Mouse (Mus musculus) E14TG2a.4 (cell line): ENCODE data around the gene Dock4.

Experiments
- H3K27me3 ChIP-seq: 2 replicates; pipeline ENCODE4 v1.6.1; 2014; ENCODE audit warnings: low read length, control low read depth; ENCODE audit not compliant: insufficient read depth
- H3K36me3 ChIP-seq: 2 replicates; pipeline ENCODE4 v1.6.1; 2014; ENCODE audit warnings: low read length, control low read depth; ENCODE audit not compliant: insufficient read depth
- H3K4me1 ChIP-seq: replicated peaks from 2 replicates; pipeline ENCODE4 v1.6.1; 2014; ENCODE audit warnings: low read depth, low read length, control low read depth
- H3K4me3 ChIP-seq: replicated peaks from 2 replicates; pipeline ENCODE4 v1.5.1; 2014; ENCODE audit warnings: mild to moderate bottlenecking, low read length
- H3K9me3 ChIP-seq: 2 replicates; pipeline ENCODE4 v1.6.1; 2014; ENCODE audit warnings: low read length, control low read depth
- CTCF ChIP-seq: conservative IDR thresholded peaks from 2 replicates; pipeline ENCODE4 v1.5.1; 2014; ENCODE audit warnings: low read length
- NANOG ChIP-seq: IDR thresholded peaks from 2 replicates; pipeline ENCODE4 v1.6.1; 2014; ENCODE audit warnings: borderline replicate concordance, low read length, mixed read lengths
- POU5F1 ChIP-seq: IDR thresholded peaks from 2 replicates; pipeline ENCODE4 v1.6.1; 2014; ENCODE audit warnings: low read length, borderline replicate concordance

Dock4 gene

DNA sequence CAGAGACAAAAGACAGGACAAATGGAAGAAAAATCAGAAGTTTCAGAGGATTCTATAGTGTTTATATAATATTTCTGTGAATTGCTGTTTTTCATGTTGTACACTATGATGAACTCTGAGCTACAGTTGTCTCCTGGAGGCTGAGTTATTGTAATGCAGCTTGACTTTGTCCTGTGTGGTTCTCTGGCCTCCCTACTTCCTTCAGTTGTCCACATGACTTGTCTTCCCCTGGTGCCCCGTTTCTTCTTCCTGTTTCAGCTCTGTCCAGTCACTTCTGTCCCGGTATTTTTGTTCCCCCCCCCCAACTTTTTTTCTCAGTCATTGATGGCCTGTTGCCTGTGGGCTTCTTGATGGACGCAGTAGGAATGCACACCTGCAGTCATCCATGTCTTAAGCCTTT lies 112.8 kb downstream of the Dock4 start:
- no peak overlapping the region for H3K4me3 ChIP-seq
- H3K4me1 ChIP-seq, result no peaks in the 10 kb centered on the region
- TF ChIP-seq CTCF, result no peak
- no peak for TF ChIP-seq POU5F1

DNA sequence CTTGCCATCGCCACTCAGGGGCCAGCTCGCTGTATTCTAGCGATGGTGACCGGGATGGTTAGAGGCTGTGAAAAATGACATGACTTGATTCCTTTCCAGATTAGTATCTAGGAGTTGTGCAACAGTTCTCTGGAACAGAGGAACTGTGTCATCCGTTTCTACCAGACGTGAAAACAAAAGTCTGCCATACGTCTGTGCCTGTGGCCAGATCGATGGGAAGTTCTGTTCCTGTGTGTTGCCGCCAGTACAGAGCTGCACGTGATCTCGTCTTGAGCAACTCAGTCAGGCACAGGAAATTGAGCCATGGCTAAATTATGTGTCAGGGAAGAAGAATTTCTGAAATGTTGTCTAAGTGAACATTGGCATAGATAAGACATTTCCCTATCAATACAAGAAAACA lies 113.4 kb downstream of the Dock4 start:
- Histone ChIP-seq H3K9me3 (no peaks in the 10 kb centered on the region), H3K27me3 (no peaks in the 10 kb centered on the region)
- TF ChIP-seq POU5F1 (no peak), CTCF (no peak), NANOG (no peak)

More for the DNA sequence above, 112.8 kb downstream of the Dock4 start:
- Histone ChIP-seq H3K36me3 (no peaks in the 10 kb centered on the region), H3K9me3 (no peaks in the 10 kb centered on the region), H3K27me3 (no peaks in the 10 kb centered on the region)

DNA sequence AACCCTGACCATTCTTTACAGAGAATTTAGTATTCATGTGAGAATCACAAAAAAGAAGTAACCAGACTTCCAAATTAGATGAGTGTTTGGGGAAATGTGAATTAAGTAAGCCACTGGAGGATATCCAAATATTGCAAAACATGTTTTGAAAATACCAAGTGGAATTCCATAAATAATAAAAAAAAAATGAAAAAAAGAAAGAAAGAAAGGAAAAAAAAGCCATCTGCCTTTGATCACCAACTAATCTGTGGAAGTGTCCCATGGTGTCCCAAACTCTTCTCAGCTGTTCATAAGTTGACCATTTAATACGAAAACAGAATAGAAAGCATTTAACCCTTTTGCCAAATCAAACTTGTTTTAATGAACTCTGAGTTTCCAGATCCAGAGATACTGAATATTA lies 118.0 kb downstream of the Dock4 start:
- no peaks in the 10 kb centered on the region for H3K27me3 ChIP-seq
- no peaks in the 10 kb centered on the region for H3K4me1 ChIP-seq
- H3K4me3 ChIP-seq, result no peak overlapping the region
- H3K9me3 ChIP-seq, result no peaks in the 10 kb centered on the region
- no peak for TF ChIP-seq CTCF
- no peak for TF ChIP-seq POU5F1
- TF ChIP-seq NANOG, result no peak
- H3K36me3 ChIP-seq, result no peaks in the 10 kb centered on the region

More for the DNA sequence above, 113.4 kb downstream of the Dock4 start:
- no peaks in the 10 kb centered on the region for H3K36me3 ChIP-seq
- no peaks in the 10 kb centered on the region for H3K4me1 ChIP-seq
- no peak overlapping the region for H3K4me3 ChIP-seq

DNA sequence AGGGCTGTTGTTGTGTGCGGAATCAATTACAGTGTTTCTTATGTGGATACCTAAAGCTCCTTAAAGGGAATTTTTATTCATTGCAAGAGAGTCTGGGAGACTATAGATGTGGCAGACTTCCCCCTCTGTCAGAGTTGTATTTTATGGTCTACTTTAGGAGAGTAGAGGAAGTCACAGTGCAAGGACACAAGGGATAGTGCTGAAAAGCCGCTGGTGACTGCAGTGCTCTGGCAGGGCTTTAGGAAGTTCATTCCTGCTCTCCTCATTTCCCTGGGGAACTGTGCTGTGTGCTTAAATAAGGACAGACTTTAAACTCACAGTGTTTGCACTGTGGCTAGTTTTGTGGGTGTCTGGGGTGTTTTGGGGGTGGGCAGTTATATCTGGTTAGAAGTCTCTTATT lies 118.5 kb downstream of the Dock4 start:
- H3K36me3 ChIP-seq, result no peaks in the 10 kb centered on the region
- H3K27me3 ChIP-seq, result no peaks in the 10 kb centered on the region
- no peak for TF ChIP-seq NANOG
- no peak for TF ChIP-seq POU5F1
- no peak for TF ChIP-seq CTCF
- H3K9me3 ChIP-seq, result no peaks in the 10 kb centered on the region
- H3K4me3 ChIP-seq, result no peak overlapping the region
- H3K4me1 ChIP-seq, result no peaks in the 10 kb centered on the region

DNA sequence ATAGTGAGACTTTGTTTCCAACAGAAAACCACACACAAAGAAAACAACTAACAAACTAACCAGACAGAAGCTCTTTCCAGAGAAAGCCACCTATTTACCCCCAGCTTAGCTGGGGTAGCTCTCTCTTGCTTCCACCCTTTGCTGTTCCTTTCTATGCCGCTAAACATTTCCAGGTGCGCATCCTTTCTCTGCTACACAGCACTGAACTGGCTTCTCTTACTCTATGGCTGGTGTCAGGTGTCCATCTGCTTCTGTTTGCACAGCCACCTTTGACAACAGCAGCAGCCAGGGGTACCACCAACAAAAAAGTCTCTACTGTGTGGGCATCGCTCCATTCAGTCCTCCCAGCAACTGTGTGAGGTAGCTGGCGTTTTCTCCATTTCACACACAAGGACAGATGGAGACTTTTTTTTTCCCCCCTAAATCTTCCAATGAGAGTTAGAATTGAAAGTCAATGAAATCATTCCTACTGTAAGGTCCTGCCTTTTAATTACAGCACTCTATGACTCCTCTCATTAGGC lies 122.7 kb downstream of the Dock4 start:
- no peaks in the 10 kb centered on the region for H3K36me3 ChIP-seq
- H3K4me3 ChIP-seq, result no peak overlapping the region
- no peaks in the 10 kb centered on the region; the same call in 1 of the 2 replicates for H3K4me1 ChIP-seq
- H3K27me3 ChIP-seq, result no peaks in the 10 kb centered on the region
- no peaks in the 10 kb centered on the region for H3K9me3 ChIP-seq
- TF ChIP-seq NANOG (no peak), POU5F1 (no peak), CTCF (no peak)

DNA sequence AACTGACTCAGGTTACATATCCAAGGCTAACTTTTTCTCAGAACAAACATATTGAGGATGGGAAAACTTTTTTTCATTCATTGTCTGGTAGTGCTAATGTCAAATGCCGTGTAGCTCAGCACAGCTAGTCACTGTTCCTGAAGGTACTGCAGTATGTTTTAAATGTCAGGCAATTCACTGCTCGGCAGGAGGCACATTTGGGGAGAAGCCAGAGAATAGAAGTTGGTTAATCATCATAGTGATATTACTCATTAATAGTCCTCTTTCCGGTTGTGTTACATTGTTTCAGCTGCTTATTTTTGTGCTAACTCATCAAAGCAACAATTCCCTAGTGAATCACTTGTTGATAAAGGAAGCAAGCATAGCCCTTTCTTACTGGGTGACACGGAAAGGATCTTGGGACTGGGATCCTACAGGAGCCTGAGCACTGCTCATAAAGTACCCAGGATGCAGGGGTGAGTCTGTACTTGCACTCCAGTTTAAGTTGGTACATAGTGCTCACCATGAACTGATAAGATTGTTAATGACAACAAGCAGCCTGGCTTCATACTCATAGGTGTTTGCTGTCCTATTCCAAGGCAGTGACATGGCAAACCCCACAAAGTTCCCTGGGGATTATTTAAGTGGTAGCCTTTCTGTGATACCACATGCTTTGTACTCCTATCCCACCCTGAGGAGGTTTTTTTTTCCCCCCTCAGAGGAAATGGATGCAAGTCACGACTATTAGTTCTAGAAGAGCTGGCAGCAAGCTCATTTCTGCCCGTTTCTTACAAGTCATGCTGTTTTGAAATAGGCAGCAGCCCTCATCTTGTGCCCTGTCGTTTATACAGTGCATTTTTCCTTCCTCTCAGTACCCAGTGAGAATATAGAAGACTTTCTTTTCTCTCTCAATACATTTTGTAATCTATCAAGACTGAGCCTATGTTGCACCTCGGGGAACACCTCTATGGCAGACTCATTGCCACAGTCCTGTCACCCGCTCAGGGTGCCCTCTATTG lies 123.5 kb downstream of the Dock4 start:
- no peaks in the 10 kb centered on the region for H3K9me3 ChIP-seq

DNA sequence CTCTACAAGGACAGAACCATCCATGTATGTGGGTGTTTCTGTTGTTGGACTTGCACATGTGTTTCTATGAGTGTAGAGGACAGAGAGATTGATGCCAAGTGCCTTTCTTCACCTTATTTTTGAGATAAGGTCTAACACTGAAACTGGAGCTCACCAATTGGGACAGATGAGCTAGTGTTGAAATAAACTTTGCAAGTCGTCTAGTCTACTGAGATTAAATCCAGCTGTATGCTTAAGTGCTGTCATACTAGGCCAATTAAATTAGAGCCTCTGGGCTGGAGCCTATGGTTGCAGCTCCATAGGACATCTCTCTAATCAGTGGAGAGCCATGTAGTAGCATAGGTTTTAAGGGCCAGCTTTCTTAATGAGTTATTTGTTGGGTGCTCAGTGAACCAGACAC lies 124.5 kb downstream of the Dock4 start:
- Histone ChIP-seq H3K36me3 (no peaks in the 10 kb centered on the region), H3K9me3 (no peaks in the 10 kb centered on the region), H3K4me1 (no peaks in the 10 kb centered on the region; the same call in 1 of the 2 replicates), H3K27me3 (no peaks in the 10 kb centered on the region), H3K4me3 (no peak overlapping the region)
- TF ChIP-seq CTCF, result no peak
- no peak for TF ChIP-seq POU5F1
- TF ChIP-seq NANOG, result no peak

More for the DNA sequence above, 123.5 kb downstream of the Dock4 start:
- TF ChIP-seq NANOG (no peak), CTCF (no peak), POU5F1 (no peak)
- no peaks in the 10 kb centered on the region for H3K36me3 ChIP-seq
- H3K27me3 ChIP-seq, result no peaks in the 10 kb centered on the region
- H3K4me1 ChIP-seq, result no peaks in the 10 kb centered on the region; the same call in 1 of the 2 replicates
- no peak overlapping the region for H3K4me3 ChIP-seq

DNA sequence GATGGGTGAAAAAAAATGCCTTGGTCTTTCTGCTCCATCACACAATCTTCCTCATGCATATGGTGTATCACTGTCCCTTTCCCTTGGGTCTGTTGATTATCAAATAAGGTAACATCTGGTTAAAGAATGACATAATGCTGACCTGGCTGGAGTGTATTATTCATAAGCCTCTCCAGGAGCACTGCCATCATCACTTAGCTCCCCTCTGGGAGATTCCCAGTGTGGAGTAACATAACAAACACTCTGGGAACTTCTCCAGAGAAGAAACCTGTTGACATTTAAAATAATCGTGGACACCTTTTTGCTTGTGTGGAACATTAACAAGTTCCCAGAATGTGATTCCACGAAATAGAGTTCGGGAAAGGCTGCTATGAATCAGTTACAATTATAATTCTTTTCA lies 128.3 kb downstream of the Dock4 start:
- H3K27me3 ChIP-seq, result no peaks in the 10 kb centered on the region
- no peaks in the 10 kb centered on the region for H3K36me3 ChIP-seq
- no peak overlapping the region for H3K4me3 ChIP-seq
- no peaks in the 10 kb centered on the region for H3K9me3 ChIP-seq
- no peaks in the 10 kb centered on the region; the same call in 1 of the 2 replicates for H3K4me1 ChIP-seq
- no peak for TF ChIP-seq NANOG
- no peak for TF ChIP-seq CTCF
- no peak for TF ChIP-seq POU5F1

DNA sequence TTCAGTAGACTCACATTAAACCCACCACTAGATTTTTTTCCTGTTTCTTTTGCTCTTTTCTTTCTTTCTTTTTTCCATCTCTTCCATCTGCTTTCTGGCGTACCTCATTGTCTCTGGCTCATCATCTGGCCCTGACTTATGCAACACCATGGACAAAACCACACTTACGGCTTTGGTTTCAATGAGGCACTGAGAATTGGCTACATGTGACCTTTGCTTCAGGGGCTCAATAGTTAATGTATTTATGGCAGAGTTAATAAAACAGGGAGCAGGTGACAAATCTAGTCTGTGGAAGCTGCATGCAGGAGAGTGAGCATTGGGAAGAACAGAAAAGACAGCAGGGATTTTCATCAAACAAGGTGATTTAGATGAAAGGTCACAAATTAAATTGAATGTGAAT lies 131.0 kb downstream of the Dock4 start:
- no peak for TF ChIP-seq CTCF
- no peak for TF ChIP-seq NANOG
- TF ChIP-seq POU5F1, result no peak
- no peak overlapping the region for H3K4me3 ChIP-seq
- H3K27me3 ChIP-seq, result no peaks in the 10 kb centered on the region
- H3K36me3 ChIP-seq, result no peaks in the 10 kb centered on the region
- H3K9me3 ChIP-seq, result no peaks in the 10 kb centered on the region
- H3K4me1 ChIP-seq, result peaks cover 10% of the 10 kb centered on the region
